Mouse (Mus musculus): ENCODE measurements around the gene Neurl1a. TPM values are rescaled to one million over a fixed set of nuclear protein-coding genes. Genes with fewer than 3 reads are reported as not detected.

The Neurl1a gene
- polyA plus RNA-seq, 1 experiment from 2014 or later, result 5.7 TPM

Other genes starting within 250 kb of the Neurl1a start
- gene Ina, start 164.1 kb upstream of the Neurl1a start, polyA plus RNA-seq (2016; fragmentation: Nextera tagmentation; extraction: Ambion mirVana), result 75.7 and 248 TPM in 2 replicates
- 65.1 and 69.6 TPM in 2 replicates for gene Nt5c2, start 163.7 kb upstream of the Neurl1a start, polyA plus RNA-seq (2016; fragmentation: Nextera tagmentation; extraction: Ambion mirVana)
- gene Pcgf6, start 127.9 kb upstream of the Neurl1a start, polyA plus RNA-seq (2016; fragmentation: Nextera tagmentation; extraction: Ambion mirVana), result 28.0 and 35.8 TPM in 2 replicates
- 6.7 and 7.0 TPM in 2 replicates for gene Taf5, start 111.1 kb upstream of the Neurl1a start, polyA plus RNA-seq (2016; fragmentation: Nextera tagmentation; extraction: Ambion mirVana)
- 1,105 and 1,298 TPM in 2 replicates for gene Usmg5, start 88.2 kb upstream of the Neurl1a start, polyA plus RNA-seq (2016; fragmentation: Nextera tagmentation; extraction: Ambion mirVana)
- 8.7 and 13.5 TPM in 2 replicates for gene Pdcd11, start 88.1 kb upstream of the Neurl1a start, polyA plus RNA-seq (2016; fragmentation: Nextera tagmentation; extraction: Ambion mirVana)
- gene Calhm2, start 40.5 kb upstream of the Neurl1a start, polyA plus RNA-seq (2016; fragmentation: Nextera tagmentation; extraction: Ambion mirVana), result 1.8 and 1.9 TPM in 2 replicates
- gene Calhm1, start 34.6 kb upstream of the Neurl1a start, polyA plus RNA-seq (2016; fragmentation: Nextera tagmentation; extraction: Ambion mirVana), result not detected in 2 replicates
- gene Calhm3, start 21.1 kb upstream of the Neurl1a start, polyA plus RNA-seq (2016; fragmentation: Nextera tagmentation; extraction: Ambion mirVana), result not detected in 2 replicates

Measured in hindbrain, embryonic 10.5 days (tissue).